Mouse (Mus musculus) urinary bladder, postnatal 4 days (tissue): ENCODE measurements around the gene Shtn1.

ENCODE experiments used
- DNase-seq, 2 experiments: peaks; one replicate each; pipeline ENCODE4 v3.0.0; 2021 to 2022; ENCODE audit warnings: low spot score in 2 of 2

Shtn1 gene

GRCm38 (mm10) chr19:58970826-58971225 lies 105.1 kb downstream of the Shtn1 start:
- DNase-seq, result no peak

GRCm38 (mm10) chr19:58968731-58969506 lies 107.0 kb downstream of the Shtn1 start:
- no peak for DNase-seq

GRCm38 (mm10) chr19:58963011-58963410 lies 112.9 kb downstream of the Shtn1 start:
- no peak for DNase-seq

- no peak for DNase-seq
Measured at GRCm38 (mm10) chr19:58954779-58955178, 121.1 kb downstream of the Shtn1 start.

- no peak for DNase-seq
Measured at GRCm38 (mm10) chr19:58952236-58952635, 123.7 kb downstream of the Shtn1 start.

- DNase-seq, result no peak
Measured at GRCm38 (mm10) chr19:58951521-58951920, 124.4 kb downstream of the Shtn1 start.

GRCm38 (mm10) chr19:58945959-58946358 lies 129.9 kb downstream of the Shtn1 start:
- DNase-seq, result no peak

- peak; percentile 93 to 95 for DNase-seq
Measured at GRCm38 (mm10) chr19:58942841-58943828, 132.8 kb downstream of the Shtn1 start, which contains the start of the genes Eno4 and Hspa12a. Eno4 (plus strand) TSS chr19:58943425. Hspa12a (minus strand) TSS chr19:58943654.

GRCm38 (mm10) chr19:58933062-58933461 lies 142.8 kb downstream of the Shtn1 start:
- DNase-seq, result no peak

GRCm38 (mm10) chr19:58931081-58931800 lies 144.7 kb downstream of the Shtn1 start:
- no peak for DNase-seq
